Mouse (Mus musculus) layer of hippocampus, adult 18-20 months (tissue): ENCODE measurements around the gene Ewsr1. TPM values are rescaled to one million over a fixed set of nuclear protein-coding genes. Genes with fewer than 3 reads are reported as not detected.

ENCODE experiments used
- DNase-seq, 2 experiments: peaks; one replicate each; pipeline ENCODE4 v3.0.0; 2022; ENCODE audit warnings: low spot score in 2 of 2
- long read RNA-seq: library from polyadenylated mRNA; stranded (forward); transcript quantifications from one replicate; pipeline ENCODE4 v2.0.0, GENCODE M21; 2021
- total RNA-seq, 2 experiments: library from RNA; stranded (reverse); gene quantifications; 2 replicates each; pipeline ENCODE4 v1.2.3; 2021

Gene Ewsr1
- total RNA-seq: 100 to 1,000 TPM; 299 to 320 TPM
- long read RNA-seq, transcript Ewsr1-203 (17 exons, 2,588 nt): major isoform, 108 of 226 reads
- long read RNA-seq, partial matches to known transcripts: 37 of 226 reads
- long read RNA-seq, other reads (novel, unspliced or antisense): 80 of 226 reads

DNA sequence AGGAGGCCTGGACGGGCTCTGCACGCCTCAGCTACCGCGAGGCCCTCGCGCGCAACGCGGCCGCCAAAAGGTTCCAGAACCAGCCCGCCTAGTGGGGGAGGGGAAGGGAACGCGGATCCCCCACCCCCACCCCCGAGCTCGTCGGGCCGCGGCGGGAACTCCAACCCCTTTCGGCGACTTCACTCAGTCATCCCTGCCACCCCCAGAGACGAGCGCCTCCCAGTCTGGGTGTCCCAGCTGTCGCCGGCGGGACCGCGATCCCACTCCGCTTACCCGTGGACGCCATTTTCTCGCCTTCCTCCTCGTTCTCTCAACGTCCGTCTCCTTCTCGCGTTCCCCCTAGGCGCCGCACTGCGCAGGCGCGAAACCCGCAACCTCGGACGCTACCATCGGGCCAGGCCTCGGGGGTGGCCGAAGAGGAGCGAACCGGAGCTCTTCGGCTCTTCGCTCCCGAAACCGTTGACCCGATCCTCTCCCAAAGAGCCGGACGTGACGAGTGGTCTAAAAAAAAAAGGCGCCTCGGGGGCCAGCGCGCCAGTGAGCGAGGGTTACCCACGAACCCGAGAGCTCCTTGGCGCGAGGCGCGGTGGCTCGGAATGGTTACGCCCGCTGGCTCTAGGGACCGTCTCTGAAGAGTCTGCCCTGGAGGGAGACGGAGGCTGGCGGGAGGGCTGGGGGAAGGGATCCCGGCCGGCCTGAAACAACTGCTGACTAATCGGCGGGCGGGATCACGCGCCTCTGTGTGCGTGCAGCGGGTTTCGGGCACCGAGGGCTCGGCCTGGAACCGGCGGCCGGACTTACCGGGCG is at the start of gene Ewsr1, which contains the start of gene Rhbdd3:
TSS of gene Ewsr1 (minus strand) at position 531 of the 807 bp plus-strand sequence.
TSS of gene Rhbdd3 (plus strand) at position 191 of the 807 bp plus-strand sequence.
- DNase-seq: peak; percentile 95 to 97

GRCm38 (mm10) chr11:5145600-5145999 is 46.5 kb upstream of the Ewsr1 start:
- DNase-seq: no peak

- DNase-seq: no peak
These were observed 42.9 kb upstream of the Ewsr1 start for GRCm38 (mm10) chr11:5141965-5142364.

DNA sequence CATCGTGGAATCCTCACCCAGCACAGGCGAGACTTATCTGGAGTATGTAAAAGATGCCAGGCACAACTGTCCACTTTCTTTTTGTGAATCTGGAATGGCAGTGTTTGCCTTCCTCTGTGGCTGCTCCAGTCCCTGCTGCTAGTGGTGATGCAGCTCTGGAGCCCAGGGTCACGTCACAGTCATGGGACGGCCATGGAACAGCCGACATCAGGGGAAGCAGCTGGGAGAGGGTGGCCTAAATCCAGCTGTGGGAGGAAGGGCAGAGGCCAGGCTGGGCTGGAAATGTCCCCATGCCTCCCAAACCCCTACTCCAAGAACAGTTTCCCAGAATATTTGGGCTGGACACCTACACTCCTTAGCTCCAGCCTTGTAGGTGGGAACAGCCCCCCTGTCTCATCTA is 42.2 kb upstream of the Ewsr1 start:
- DNase-seq: no peak

GRCm38 (mm10) chr11:5140619-5141018 is 41.6 kb upstream of the Ewsr1 start:
- DNase-seq: peak in 1 of 2 experiments; percentile 50

- no peak for DNase-seq
These were observed 40.3 kb upstream of the Ewsr1 start for GRCm38 (mm10) chr11:5139372-5139771.

- no peak for DNase-seq
These were observed 39.6 kb upstream of the Ewsr1 start for GRCm38 (mm10) chr11:5138642-5139041.

GRCm38 (mm10) chr11:5135914-5136313 is 36.8 kb upstream of the Ewsr1 start:
- DNase-seq: no peak

GRCm38 (mm10) chr11:5132751-5133150 is 33.7 kb upstream of the Ewsr1 start:
- no peak for DNase-seq

DNA sequence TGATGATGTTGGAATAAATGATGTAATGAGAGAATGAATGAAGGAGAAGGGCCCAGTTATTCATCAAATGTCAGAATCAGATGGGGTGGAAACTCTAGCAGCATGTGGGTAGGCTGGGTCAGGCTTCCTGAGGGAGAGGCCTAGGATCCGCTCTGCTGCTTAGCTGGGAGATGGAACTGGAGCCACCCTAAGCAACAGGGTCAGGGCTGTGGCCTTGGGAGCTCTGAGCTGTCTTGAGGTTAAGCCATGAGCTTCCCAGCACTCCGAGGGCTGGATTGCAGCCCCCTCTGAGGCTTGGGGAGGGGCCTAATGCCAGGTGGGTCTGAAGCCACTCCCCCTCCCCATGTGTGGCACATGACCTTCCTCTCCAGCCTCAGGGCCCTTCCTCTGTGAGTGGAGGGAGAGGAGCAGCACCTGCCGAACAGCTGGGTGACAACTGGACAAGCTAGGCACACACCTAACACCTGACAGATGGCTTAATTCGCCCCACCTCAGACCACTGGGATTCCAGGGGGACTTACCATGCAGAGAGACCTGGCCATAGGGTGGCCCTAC is 31.1 kb upstream of the Ewsr1 start:
- no peak for DNase-seq

DNA sequence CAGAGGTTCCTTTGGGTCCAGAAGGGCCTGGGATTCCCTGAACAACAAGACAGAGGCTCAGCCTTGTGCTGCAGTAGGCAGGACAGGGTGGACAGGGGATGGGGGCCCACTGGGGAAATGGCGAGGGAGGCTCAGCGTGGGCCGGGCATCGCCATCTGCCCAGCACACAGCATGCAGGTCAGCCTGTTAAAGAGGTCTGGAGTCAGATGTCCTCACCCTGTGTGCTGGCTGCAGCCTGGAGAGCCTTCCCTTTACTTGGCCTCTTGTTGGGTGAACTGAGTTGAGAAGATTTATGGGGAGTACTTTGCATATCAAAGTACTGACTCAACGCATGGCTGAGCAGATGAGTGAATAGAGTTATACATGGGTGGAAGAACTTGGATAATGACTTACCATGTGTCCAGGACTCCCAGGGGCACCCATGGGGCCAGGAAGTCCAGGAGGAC is 30.0 kb upstream of the Ewsr1 start:
- DNase-seq: no peak

- DNase-seq: no peak
These were observed 26.6 kb upstream of the Ewsr1 start for GRCm38 (mm10) chr11:5125713-5126112.

DNA sequence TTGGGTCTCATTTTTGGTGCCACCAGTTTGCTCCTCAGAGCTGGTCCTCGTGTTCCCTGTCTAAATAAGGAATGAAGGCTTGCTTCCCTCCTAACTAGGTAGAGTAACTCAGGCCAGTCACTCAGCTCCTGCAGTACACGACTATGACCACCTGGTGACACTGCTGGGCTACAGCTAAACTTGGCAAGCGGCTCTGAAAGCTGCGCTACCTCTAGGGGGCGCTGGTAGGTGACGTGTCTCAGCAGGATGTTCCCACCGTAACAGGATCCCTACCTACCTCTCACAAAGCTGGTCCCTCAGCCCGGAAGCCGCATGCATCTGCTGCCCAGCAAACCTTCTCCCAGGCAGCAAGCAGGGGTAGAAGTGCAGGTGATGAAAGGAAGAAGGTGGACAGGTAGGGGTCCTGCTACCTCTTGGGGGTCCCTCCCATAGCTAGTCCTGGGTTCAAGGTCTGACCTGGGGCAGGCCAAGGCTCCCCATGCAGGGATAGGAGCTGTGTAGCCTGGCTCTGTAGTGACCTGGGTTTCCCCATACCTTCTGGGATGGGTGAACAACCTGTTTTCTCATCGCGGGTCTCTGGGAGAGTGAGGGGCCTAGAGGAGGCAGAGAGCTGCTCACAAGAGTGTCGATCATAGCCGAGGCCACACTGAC is 16.0 kb upstream of the Ewsr1 start:
- DNase-seq: peak; percentile 80 to 93

DNA sequence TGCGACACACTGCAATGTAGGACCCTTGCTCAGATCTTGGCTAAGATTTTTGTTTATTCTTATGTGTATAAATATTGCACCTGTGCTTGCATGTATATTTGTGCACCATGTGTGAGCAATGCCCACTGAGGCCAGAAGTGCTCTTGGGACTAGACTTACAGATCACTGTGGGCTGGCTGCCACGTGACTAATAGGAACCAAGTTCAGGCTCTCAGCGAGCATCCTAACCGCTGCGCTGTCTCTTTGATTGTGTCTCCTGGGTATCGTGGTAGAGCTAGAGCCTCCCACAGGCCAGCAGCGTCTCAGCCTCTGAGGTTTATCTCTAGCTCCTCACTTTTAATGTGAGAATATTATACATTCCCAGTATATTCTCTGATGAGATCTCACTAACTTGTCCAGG is 14.6 kb upstream of the Ewsr1 start:
- no peak for DNase-seq

- no peak for DNase-seq
These were observed 10.4 kb upstream of the Ewsr1 start for GRCm38 (mm10) chr11:5109441-5109840.

DNA sequence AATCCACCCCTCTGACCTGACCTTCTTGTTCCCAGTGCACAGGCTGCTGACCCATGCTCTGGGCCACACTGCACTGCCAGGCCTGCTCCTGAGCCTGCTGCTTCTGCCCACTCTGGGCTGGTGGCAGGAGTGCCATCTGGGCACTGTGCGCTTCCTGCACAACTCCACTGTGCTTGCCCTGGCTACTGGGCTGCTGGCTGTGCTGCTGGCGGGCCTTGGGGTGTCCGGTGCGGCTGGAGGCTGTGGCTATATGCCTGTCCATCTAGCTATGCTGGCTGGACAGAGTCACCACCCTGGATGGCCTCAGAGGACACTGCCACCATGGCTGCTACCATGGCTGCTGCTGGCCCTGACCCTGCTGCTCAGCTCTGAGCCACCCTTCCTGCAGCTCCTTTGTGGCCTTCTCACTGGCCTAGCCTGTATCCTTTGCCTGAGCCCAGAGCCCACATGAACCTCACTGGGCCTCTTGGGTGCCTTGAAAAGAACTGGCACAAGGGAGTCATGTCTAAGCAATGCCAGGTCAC is 5.0 kb upstream of the Ewsr1 start:
- DNase-seq: no peak

DNA sequence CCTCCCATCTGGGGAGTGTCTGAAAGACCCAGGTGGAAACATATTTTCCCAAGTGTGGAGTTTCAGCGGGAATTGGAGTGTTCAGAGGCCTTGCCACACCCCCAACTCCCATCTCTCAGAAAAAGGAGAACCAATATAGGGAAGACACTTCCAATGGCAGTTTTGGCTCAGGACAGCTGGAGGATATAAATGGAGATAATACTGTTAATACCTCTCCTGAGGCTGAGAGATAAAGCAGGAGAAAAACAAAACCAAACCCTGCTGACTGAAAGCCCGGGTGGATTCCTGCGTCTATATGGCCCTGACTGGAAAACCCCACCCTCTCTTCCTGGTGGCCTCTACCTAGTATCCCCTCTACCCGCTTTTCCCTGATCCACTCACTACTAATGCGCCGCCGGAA is 3.3 kb upstream of the Ewsr1 start:
- DNase-seq: no peak

DNA sequence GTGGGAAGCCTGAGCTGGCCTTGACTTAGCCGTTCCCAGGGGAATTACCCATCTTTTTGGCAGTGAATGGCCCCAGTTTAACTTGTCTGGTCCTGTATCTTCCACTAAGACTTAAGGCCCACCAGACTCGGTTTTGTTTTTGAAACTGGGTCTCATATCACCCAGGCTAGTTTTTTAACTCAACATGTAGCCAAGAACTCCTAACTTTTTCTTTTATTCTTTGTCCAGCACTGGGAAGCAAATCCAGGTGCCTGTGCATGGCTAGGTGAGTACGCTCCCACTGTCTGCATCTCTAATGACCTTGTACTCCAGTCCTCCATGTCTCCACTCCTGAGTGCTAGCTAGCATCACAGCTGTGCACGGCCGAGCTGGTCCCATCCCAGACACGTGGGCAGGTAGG is 2.6 kb upstream of the Ewsr1 start:
- DNase-seq: no peak

- no peak for DNase-seq
These were observed 1.7 kb upstream of the Ewsr1 start for GRCm38 (mm10) chr11:5100801-5101200.

- no peak for DNase-seq
These were observed 1.2 kb upstream of the Ewsr1 start for GRCm38 (mm10) chr11:5100283-5100682.

DNA sequence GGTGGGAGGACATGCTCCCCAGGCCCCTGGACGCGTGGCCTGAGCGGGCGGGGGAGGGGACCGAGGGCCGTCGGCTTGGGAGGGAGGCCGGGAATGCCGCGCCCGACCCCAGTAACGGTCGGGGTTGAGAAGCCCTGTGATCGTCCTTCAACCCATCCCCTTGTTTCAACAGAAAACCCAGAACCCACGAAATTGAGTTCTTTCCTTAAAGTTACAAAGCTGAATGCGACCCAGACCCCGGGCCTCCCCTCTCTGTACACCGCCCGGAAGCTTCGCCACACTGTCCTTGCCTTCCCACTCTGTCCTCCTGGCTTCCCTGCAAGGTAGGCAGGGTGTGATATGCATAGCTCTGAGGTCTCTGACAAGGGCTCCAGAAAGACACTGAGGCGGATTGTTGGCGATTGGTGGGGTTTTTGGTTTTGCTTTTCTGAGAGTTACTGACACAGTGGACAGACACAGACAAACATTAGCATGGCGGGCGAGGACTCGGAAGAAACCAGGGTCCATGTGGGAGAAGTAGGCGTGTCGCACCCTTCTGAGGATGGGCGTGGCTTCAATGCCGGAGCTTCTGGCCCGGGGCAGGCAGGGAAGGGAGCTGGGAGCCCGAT is 614 bp upstream of the Ewsr1 start:
- DNase-seq: peak; percentile 66 to 85
